Mouse (Mus musculus): Measurements from ENCODE around the gene Srgap3.

DNA sequence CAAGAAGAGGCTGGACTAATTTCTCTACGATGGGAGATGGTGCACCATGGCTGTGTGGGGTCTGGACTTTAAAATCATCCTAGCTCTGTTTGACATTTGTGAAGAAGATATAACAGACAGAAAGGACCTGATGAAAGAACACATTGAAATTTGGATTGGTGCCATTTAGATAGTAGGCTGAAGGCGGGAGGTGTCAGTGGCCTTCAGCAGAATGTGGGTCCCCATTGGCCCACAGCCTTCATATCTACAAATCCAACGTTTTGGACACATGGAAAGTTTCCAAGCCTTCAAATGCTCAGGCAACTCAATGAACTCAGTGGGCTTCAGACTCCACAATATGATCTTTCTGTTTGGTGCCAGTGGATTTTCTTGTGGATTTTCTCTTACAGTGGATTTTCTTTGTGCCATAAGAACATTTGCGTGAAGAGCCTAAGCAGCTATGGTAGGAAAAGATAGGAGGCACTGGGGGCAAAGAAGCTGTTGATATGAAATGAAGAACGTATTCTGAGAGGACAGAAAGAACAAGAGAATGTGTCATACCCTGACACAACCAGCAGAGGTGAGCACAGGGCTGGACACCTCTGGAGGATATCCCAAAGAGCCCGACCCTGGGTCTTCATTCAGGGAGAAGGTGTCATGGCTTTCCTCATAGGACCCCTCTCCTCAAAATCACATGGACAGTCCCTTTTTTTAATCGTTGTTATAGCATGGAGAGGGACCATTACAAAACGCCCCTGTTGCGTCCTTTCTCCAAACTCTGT, 78.7 kb downstream of the Srgap3 start:
- TF ChIP-seq POLR2A (IDR thresholded peaks at IDR 0.05; ENCODE audit: low read depth, low read length) (no peak), CTCF (conservative IDR thresholded peaks at IDR 0.05; ENCODE audit: insufficient read depth, insufficient read length, low read depth, low read length) (no peak)

Measured in kidney, adult 2 months (tissue).